Mouse (Mus musculus) lung, postnatal 10 days (tissue): Measurements from ENCODE around the gene Polk.

Experiments used
- DNase-seq: peaks from one replicate; pipeline ENCODE4 v3.0.0; 2021

Gene Polk

DNA sequence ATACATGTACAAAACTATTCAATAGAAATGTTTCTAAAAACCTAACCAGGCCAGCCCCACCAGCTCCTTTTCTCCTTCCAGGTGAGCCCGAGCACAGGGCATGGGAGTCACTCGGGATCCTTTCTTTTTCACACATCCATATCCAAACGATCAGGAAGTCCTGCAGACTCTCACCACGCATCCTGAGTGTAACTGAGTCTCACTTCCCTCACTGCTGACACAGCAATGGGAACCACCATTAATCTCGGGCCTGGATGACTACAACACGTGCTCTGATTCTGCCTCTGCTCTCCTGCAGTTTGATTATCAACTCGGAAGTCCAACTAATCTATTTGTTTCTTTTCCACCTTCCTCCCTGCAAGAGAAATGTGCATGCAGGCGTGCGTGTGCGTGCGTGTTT is 14.5 kb downstream of the Polk start:
- no peak for DNase-seq

DNA sequence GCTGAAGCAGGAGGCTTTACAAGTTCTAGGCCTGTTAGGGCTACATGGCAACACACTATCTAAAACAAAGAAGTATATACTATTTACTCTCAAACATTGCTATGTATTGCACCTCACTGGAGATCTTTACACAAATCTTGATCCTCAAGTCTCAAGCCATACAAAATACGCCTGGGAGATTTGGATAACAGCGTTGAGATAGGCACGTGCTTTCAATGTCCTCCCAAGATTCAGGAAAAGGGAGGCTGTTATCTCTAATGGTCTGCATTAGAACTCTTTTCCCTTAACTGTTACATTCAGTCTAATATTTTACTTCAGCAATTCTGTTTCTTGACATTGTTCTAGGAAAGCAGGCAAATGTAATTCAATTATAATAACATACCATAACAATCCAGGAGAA is 15.4 kb downstream of the Polk start:
- DNase-seq, result no peak

DNA sequence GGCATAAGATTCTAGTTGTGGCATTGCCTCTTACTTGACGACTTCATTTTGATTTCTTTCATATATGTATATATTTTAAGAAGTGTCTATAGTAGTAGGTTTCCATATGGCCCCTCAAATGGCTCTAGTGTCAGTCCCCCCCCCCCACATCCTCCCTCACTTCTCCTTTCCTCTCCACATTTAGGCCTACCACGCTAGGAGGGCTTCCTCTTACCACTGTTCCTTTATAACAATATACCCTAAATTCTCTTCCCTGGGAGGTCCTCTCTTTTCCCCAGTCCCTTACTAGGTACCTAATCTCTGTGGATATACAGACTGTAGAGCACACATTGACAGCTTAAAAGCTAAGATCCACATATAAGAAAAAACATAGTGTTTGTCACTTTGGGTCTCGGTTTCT is 21.1 kb downstream of the Polk start:
- no peak for DNase-seq

DNA sequence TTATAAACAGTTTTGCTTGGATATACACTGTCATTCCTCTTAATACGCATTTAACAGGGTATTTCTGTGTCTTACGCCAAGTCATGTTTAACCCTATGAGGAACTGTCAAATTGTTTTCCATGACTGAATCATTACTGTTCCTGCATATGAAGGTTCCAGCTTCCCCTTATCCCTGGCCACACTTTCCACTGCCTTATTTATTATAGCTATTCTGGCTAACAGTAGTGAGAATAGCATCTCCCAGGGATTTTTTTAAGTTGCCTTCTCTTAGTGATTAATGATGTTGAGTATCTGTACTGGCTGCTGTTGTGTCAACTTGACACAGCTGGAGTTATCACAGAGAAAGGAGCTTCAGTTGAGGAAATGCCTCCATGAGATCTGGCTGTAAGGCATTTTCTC is 25.0 kb downstream of the Polk start:
- DNase-seq, result no peak

DNA sequence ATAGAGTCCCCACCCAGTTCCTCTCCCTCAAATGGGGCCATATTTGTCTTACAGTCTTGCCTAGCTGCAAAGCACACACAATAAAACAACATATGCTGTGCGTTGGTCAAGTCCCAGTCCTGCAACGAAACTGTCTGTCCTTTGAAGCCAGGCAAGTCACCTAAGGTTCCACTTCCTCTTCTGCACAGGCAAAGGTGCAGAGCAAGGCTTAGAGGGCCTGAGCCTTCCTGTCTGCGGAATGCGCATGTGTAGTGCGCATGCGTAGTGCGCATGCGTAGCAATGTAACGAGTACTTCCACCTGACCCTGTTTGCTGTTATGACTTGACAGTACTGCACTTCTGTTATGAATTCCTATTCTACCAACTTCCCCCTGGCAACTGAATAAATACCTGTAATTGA is 26.1 kb downstream of the Polk start:
- no peak for DNase-seq

DNA sequence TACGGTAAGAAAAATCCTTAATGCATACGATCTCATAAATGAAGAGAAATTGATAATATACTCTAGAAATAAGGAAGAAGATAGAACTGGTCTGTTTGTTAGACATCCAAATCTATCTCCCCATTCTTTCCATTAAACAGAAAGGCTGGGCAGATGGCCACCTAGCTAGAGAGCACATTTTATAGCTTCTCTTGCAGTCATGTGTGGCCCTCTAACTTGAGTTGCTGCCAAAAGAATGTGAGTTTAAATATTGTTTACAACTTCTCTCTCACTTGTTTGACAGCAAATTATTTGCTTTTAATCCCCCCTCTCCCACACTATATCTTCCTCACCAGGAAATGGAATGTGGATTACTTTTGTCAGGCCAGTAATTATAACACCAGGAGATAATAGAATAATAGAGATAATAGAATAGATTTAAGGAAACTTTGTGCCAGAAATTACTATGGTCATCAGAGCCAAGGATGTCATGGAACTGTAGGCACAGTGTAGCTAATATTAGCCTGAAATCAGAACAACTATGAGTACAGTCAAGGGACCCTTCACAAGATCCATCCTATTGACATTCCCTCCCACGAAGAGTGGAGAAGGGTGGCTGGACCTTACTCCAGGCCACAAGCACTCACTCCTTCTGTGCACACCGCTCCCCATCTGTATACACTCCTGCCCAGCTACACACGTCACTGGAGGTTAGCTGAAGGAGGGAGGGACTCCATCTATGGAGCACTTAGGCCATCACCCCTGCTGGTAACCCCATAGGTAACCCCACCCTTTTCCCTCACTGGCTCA is 28.0 kb downstream of the Polk start:
- DNase-seq, result no peak

DNA sequence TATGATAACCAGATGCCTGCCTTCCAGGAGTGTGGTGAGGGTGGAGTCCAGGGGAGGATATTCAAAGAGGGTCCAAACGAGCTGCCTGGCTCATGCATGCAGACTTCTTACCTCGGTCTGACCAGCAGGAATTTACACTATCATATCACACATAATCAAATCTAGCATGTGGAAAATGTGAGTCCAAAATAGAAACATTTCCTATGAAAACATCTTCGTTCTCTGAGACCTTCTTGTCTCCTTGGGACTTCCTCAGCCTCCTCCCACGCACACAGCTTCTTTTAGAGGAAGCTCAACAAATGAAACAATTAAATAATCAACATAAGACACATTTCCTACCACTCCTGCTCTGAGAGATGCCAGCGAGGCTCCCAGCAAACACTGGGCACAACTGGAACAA is 30.5 kb downstream of the Polk start:
- DNase-seq, result peak; percentile 16

DNA sequence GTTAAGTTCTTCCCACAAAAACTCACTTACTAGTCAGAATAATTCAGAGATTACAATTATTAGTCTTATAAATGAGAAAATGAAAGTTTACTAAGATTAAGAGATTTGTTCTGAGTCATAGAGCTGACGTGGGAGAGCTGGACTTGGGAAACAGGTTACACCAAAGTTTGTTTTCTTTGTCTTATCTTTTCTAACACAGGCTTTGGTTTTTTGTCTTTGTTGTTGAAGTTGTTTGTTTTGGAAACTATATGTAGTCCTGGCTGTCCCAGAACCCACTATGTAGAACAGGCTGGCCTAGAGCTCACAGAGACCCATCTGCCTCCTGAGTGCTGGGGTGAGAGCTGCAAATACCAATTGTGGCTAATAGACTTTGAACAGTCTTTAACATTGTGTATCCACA is 31.1 kb downstream of the Polk start:
- no peak for DNase-seq

DNA sequence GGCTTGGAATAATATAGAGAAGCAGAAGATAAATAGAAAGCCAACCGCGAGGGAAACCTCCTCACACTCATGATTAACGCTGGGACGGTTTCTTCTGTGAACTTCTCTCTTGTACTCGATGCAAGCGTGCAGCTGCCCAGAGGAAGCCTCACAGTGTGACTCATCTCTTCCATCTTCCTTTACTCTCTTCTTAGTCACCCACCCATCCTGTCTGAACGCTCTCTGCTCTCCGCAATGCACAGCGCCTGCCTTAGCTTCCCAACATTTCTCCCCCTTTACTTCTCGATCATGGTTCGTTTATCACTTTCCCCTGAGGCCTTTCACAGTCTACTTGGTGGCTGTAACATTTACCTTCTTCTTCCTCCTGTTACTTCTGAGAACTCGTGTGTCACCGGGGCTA is 31.7 kb downstream of the Polk start:
- DNase-seq, result no peak

DNA sequence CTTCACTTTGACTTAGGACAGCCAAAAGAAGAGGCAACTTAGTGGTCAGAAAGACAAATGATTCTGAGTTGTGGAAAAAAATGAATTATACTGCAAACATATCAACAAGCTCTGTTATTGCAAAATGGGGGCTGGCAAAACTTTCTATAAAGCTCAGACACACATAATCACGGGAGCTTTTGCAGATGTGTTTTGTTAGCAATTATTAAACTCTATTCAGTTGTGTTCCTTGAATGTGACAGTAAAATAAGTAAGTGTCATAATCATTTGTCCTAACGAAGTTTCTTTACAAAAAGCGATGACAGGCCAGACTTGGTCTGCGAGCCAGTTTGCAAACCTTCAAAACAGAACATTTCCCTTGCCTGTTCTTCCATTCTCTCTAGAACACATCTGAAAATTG is 34.8 kb downstream of the Polk start:
- peak; percentile 32 for DNase-seq

DNA sequence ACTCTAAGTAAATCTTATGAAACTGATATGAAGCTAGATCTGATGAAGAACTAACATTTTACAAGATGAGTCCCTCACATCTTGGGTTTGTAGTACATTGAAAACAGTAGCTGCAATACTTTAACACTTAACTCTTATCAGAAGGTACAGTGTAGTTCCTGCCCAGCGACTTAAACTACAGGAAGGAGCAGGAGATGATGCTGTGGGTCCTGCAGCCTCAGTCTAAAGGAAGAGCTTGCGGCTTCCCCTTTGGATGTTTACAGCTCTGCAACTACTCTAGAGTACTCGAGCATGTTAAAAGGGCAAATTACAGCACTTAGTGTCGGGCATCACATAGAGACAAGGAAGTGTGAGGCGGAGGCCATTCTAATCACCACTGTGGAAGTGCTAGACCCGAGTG is 36.1 kb downstream of the Polk start:
- DNase-seq, result no peak

DNA sequence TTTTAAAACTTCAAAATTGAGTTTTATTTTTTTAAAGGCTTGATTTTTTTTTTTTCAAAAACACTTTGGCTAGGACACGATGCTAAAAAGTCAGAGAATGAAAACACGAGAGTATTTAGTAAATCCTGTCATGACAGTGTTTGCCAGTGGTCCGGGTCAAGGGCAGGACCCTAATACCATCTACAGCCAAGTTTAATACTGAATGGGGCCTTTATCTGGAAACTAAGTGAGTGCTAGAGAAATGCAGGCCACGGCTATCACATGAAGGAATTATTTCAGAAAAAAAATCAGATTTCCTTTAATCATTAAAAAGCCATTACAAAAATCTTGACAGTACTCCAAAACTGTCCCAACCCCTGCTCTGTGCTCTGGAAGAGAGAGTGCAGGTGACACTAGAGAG is 36.7 kb downstream of the Polk start:
- peak; percentile 27 for DNase-seq

DNA sequence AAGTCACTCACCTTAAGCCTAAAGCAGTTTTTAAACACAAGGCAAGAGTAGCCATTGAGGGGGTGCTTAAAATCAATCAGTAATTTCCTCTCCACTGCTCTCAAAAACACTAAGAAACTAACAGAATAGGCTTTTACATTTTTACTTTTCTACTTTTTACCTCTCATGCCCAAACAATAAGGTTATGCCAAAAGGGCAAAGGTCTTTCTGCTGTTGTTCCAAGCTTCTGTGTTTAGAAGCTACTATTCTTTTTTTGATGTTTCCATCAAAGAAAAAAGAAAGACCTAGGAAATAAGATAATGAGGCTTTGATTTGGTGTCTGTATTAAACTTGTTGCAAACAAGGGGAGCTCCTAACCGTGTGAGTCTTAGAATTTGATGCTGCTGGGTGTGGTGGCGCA is 42.5 kb downstream of the Polk start:
- DNase-seq, result no peak

DNA sequence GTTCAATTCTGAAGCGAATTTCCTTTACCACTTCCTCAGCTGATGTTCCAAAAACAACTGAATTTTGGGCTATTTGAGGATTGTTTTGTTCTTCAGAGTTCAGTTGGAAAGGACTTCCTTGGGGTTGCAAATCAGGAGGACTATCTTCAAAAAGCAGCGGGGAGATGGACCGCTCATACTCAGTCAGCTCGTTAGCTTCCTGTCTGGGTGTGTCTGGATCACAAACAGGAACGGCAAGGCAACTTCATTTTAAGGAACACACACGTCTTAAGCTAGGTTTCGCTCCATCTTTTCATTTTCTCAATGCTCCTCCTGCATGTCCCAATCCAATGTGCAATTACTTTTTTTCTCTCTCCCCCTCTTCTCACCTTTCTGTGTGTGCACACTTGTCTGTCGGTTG is 45.7 kb downstream of the Polk start:
- no peak for DNase-seq

DNA sequence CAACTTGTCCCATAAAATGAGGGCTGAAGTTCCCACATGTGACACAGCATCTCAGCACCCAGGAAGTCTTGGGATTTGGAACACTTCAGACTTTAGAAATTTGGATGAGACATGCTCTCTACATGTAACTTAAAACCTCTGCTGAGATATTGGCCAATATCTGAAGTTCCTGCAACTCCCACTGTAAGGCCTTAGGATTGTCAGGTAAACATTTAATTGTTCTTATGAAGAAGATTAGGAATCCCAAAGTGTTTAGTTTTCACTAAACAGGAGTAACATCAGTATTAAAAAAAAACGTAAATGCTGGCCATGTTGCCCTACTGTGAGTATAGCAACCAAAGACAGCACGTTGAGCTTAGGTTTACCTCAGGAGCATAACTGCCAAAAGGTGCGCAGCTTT is 51.9 kb downstream of the Polk start, which contains the start of gene Gm17622:
TSS of gene Gm17622 (plus strand) at position 301 of the 400 bp plus-strand sequence.
- no peak for DNase-seq

DNA sequence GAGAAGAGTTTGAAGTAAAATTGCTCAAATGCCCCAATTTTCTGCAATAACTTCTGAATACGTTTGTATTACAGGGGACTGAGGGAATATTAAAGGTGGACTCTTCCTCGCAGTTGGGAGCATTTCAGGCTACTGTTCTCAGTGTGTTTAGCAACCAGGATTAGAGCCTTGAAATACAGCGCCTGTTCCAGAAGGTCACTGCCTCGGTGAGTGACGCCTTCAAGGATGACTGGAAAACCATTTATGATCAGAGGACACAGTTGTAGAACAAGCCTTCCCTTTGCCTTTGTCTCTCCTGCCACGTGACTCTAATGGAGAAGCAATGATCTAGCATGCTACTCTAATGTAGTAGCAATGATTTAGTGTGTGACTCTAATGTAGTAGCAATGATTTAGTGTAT is 54.4 kb downstream of the Polk start:
- DNase-seq, result no peak

DNA sequence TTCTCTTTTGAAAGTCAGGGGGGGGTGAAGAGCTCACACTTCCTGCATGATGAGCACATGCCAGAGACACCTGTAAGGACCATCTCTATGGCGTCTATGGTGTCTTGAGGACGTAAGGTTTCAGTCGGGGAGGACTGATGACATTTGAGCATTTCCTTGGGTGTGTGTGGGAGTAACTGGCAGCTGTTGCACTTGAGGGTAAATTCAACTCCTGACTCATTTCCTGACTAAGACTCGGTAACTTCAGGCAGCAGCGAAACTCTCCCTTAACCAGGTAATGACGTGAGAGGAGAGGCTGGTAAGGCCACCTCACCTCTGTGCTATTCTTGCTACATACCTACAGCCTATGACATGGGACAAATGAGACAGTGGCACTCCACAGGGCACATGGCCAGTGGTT is 55.1 kb downstream of the Polk start:
- DNase-seq, result no peak

DNA sequence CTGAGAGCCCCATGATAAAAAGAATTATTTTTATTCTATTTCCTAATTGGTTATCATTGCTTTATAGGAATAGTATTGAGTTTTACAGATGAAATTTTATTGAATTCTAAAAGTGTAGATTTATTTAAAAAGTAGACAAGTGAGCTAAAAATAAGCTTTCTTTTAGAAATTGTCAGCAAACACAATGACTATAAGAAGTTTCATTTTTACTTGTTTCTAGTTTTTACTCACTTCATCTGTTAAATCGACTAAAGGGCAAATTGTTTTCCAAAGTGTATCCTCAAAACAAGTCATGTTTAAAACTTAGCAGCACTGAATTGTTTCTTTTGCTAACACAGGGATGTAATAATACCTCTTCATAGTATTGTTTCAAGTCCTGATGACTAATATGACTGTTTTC is 63.4 kb downstream of the Polk start:
- no peak for DNase-seq

DNA sequence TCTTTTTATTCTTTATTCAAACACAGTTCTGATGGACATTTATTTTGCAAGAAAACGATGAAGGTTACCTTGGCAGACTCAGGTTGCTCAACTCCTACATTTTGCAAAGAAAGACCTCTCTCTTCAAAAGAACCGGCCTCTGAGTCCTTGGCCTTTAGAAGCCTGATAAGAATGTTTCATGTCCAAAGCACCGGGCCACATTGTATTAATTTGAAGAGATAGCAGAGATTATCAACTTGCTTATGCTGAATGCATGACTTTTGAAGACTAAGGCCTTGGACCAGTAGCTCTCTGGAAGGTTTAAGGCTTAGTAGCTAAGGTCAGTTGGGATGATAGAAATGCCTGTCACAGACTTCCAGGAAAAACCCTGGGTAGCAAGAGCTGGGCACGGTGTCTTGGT is 65.2 kb downstream of the Polk start:
- no peak for DNase-seq

DNA sequence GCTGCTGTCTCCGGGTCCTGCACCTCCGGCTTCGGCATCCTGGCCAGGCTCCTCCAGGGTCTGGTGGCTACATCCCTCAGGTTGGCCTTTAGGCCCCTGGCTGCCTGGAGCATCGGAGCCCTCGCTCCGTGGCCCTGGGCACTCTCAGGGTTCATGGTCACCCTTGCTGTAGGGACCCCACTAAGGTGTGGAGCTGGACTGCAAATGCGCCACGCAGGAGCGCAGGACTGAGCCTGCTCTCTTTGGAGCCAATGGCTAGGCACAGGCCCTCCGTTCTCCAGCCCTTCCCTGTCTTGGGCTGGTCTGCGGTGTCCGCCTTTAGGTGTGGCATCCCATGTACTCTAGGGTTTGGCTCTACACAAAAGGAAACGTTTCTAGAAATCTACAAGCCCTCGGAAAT is 71.4 kb downstream of the Polk start, which contains the start of gene Ankdd1b:
TSS of gene Ankdd1b (minus strand) at position 242 of the 400 bp plus-strand sequence.
- no peak for DNase-seq

DNA sequence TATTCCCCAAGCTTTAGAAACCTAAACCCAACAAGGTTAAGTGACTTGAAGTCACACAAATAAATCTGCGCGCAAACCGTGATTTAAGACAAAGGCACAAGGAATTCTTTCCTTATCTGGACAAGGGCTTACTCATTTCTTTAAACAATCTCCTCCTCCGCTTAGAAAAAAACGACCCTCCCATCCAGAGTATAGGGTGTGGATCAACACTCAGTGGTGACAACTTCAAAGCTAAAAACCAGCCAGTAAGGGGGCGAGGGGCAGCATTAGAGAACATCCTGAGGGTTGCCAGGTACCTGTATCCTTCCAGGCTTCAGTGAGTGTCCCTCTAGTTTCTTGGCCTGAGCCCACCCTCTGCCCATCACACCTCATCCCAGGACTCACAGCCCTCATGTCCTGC is 71.8 kb downstream of the Polk start:
- no peak for DNase-seq

DNA sequence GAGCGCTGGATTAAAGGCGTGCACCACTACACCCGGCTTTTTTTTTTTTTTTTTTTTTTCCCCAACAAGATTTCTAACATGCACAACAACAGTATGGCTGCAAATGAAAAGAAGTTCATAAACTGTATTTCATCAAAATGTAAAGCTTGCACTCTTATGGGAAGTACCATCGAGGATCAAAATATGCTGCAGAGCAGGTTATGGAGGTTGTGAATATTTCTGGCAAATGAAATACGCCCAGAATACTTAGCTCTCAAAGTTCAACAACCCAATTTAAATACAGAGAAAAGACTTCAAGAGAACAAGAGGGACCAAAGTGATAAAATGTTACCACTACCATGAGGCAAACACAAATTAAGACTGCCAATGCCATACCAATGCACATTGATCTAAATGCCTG is 73.7 kb downstream of the Polk start:
- DNase-seq, result no peak

DNA sequence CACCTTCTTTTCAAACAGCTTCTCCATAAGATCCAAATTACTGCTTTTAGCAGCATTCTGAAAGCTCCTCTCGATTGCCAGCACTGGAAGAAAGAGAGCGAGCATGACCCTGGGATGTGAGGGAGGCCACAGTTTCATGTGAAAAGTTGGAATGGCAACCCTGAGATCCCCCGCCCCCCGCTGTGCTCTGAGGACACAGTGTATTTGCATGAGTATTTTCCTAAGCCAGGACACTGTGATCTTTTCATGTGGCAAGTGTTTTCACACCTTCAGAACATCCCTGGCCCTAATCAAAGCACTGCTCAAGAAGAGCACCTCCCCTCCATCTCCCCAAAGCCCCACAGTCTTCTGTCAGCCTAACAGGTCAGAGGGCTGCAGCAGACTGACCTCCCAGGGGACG is 77.1 kb downstream of the Polk start:
- no peak for DNase-seq

DNA sequence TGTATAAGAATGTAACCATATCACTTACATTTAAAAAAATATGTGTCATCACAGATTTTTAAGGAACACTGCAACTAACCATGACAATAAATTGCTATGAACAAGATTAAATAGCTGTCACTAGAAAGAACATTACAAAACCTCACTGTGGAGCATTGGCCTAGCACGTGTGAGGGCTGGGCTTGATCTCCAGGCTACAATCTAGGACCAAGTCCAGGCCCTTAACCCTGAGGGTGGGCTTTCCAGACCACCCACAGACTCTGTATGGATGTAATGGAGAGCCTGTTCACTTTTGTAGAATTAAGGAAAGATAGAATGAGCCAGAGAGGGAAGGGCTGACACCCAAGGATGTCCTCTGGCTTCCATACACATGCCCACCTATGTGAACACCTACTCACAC is 79.7 kb downstream of the Polk start:
- DNase-seq, result no peak

DNA sequence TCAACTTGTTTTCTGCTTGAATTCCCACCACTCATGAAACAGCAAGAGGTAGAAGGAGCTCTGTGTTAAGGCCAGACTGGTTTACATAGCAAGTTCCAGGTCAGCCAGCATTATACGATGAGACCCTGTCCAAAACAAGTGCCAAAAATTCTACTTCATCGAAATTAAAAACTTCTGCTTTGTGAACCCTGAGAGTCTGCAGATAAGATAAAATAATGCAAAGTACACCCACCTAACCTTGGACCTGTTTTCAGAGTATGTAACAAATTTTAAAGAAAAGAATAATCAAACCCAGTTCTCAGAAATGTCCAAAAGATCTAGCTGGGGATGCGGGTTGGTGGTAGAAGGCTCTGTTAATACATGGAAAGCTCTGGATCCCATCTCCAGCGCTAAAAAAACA is 83.8 kb downstream of the Polk start:
- DNase-seq, result no peak
